Mouse (Mus musculus) mesoderm, embryonic 11.5 days (tissue): ENCODE measurements around the gene Fam222b.
A peak's percentile ranks its signal among the peaks of the same experiment; 100 is the strongest.
"Not testable (repeated sequence)": the region's sequence is repeated elsewhere in the genome, so short reads cannot be mapped to it uniquely, and the experiment has no call there.

Experiments used
- DNase-seq: peaks from one replicate; pipeline ENCODE4 v3.0.0-alpha.2; 2012; ENCODE audit warnings: low read depth, low spot score

Gene Fam222b

DNA sequence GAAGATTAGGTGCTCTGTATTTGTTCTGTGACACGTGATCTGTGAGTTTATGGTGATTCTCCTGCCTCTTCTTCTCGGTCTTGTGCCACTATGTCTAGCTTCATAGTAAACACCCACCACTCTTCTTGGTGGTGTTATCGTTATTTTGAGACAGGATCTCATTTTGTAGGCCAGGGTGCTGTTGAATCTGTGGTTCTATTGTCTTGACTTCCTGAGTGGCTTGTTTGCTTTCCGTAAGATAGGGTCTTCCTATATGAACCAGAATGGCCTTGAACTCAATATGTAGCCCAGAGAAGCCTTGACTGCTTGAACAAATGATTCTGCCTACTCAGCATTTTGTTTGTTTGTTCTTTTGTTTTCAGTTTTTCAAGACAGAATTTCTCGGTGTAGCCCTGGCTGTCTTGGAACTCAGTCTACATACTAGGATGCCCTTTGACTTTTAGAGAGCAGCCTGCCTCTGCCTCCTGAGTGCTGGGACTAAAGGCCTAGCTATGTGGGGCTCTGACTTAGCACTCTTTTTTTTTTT is 6.6 kb upstream of the Fam222b start:
- no peak for DNase-seq

- no peak for DNase-seq
Observed at GRCm38 (mm10) chr11:78094137-78094503, 340 bp upstream of the Fam222b start.

DNA sequence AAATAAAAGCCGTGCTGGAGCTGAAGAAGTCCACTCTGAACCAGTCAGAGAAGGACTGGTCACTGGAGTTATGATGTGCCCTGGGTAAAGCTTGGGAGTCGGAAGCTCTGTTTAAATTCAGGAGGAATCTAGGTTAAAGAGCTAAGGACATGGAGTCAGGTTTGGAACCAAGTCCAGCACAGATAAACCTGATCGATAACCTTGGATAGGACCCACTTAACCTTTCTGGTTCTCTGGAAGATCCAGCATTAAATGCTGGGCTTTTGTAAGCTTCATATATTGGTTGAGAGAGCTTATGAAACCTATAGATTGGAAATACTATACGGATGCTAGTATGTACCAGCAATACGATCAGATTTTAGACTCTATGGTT is 670 bp downstream of the Fam222b start:
- DNase-seq, result no peak

- no peak for DNase-seq
Observed at GRCm38 (mm10) chr11:78097077-78097476, 2.6 kb downstream of the Fam222b start.

DNA sequence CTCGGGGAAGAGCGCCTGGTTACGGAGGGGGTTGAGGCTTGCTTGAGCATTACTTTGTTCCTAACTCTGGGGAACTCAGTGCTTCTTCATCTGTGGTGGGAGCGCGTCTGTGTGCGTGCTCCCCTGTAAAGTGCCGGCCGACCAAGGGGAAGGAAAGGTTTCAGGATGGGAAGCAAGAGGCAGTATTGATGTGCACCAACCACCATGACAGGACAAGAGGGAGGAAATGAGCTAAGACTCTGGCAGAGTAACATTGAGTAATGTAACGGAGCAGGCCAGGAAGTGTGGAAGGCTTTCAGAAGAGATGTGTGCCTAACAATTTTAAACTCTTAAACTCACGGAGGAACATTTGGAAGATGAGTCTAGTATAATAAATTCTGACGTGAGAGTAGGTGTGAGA is 6.3 kb downstream of the Fam222b start:
- no peak for DNase-seq

GRCm38 (mm10) chr11:78102142-78102541 is 7.7 kb downstream of the Fam222b start:
- no peak for DNase-seq

DNA sequence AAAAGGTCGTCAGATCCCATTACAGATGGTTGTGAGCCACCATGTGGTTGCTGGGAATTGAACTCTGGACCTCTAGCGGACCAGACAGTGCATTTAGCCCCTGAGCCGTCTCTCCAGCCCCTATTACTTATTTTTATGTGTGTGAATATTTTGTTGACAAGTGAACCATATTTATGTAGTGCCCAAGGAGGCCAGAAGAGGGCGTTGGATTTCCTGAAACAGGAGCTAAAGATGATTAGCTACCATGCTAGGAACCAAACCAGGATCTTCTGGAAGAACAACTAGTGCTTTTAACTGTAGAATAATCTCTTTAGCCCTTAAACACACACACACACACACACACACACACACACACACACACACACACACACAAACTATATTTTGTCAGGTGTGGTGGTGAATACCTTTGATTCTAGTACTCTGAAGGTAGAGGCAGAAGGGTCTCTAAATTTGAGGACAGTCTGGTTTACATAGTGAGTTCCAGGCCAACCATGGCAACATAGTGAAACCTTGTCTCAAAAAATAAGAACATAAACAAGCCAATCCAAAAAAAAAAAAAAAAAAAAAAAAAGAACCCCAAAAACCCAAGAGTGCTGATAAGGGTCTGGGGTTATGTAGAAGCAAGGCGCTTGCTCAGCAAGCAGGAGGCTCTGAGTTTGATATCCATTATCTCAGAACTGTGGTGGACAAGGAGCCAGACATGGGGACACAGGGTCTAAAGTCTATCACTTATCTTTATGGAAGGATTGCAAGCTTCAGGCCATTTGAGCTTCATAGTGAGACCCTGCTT is 8.7 kb downstream of the Fam222b start:
- no peak for DNase-seq

GRCm38 (mm10) chr11:78104501-78104900 is 10.0 kb downstream of the Fam222b start:
- DNase-seq, result no peak

DNA sequence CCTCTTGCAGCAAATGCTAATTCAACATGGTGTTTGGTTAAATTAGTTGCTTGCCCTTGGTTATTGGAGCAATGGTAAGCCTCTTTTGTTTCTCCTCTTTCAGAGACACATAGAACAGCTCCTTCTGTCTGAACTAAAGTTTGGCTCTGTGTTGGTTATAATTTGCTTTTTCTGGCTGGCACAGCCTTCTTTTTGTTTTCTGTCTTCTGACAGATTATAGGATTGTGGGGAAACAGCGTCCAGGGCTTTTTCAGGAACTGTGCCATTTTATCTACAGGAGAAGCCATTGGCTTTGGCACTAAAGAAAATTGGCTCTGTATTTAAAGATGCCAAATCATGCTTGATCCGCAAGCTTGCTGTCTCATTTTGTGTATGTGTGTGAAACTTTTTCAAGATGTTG is 19.2 kb downstream of the Fam222b start:
- no peak for DNase-seq

DNA sequence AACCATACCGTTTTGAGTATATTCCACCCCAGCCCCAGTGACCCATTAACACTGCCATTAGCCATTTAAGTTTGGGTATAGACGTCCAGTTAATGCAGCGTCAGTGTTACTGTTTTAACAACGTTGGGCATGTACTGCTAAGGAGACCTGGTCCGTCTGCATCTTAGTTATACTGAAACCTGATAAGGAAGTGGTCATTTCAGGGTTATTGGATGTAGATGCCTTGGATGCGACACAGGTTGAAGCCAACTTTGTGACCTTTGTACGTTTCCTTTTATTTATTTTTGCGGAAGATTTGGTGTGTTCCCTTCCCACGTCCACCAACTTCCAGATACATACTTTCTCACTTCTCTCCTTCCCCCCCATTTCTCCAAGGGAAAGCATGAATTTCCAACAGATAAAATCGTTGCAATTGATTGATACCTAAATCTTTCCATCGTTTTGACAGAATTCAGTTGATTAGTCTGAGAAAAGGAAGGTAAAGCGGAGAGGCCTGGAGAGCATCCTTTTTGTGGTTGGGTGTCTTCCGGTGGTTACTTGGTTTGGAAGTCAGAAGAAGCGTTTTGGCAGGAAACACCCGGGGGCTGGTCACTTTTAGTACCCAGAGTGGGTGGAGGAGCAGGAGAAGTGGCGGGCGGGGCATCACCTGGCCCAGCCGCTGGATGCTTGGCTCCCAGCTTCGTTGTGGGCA is 20.4 kb downstream of the Fam222b start:
- peak; percentile 6 for DNase-seq

DNA sequence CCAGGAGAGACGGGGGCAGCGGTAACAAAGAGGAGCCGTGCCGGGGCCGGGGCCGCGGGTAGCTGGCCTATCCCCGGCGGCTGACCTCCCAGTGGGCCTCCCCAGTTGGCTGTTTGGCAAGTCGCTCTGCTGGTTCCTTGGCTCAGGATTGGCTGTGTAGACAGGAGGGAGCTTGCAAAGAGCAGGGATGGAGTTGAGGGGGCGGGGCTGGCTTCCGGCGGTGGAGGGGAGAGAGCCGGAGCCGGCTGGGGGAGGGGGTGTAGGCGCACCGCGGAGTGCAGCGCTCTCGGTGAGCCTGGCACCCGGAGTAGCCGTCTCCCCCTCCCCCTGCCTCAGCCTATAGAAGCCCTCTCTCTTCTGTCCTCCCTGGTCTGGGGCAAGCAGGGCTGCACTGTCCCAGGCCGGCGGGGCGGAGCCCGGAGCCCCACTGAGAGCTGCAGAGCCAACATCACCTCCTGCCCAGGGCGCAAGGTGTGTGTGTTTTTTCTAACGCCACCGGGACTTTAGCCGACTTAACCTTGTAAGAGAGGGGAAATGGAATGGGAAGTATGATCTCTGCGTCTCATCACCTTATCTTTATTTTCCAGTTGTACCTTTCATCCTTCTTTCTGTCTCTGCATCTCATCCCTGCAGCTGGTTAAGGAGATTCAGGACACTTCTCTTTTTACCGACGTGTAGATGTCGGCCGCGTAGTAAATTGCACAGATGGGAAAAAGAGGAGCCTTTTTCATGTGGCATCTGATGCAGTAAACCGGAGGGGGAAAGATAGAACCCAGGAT is 21.1 kb downstream of the Fam222b start:
- peak; percentile 97 for DNase-seq

DNA sequence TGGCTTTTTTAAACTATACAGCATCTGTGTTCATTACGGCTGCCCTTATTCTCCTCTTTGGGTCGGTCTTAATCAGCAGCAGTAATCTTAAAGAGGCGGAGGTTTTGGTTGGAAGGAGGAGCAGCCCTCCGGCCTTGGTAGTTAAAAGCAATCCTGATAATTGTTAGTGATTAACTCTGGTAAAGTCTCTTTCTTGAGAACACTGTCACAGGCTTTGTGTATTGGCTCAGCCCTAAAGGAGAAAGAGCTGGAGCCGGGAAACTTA is 21.6 kb downstream of the Fam222b start:
- no peak for DNase-seq

- no peak for DNase-seq
Observed at GRCm38 (mm10) chr11:78118467-78118866, 24.0 kb downstream of the Fam222b start.

GRCm38 (mm10) chr11:78119898-78120297 is 25.4 kb downstream of the Fam222b start:
- DNase-seq, result no peak

- peak; percentile 24 for DNase-seq
Observed at GRCm38 (mm10) chr11:78121176-78121575, 26.7 kb downstream of the Fam222b start.

GRCm38 (mm10) chr11:78122815-78123214 is 28.4 kb downstream of the Fam222b start:
- DNase-seq, result no peak

GRCm38 (mm10) chr11:78123782-78124181 is 29.3 kb downstream of the Fam222b start:
- no peak for DNase-seq

- DNase-seq, result no peak
Observed at GRCm38 (mm10) chr11:78125691-78126090, 31.2 kb downstream of the Fam222b start.

DNA sequence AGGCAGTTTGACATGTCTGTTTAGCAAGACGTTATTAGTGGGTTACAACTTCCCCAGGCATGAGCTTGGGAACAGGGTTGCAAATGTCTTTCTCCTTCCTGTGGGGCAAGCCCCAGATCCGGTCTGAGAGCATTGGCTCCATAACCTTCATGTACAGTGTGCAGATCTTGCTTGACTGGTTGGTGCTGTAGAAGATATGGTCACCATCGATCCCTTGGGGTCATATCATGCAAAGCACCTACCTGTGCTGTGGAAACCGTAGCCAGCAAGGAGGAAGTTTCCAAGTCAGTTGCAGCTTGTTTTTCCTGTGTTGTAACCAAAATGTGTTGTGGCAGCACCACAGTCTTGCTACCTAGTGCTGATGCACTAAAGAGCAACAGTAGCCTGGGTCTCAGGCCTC is 32.3 kb downstream of the Fam222b start:
- DNase-seq, result no peak

- no peak for DNase-seq
Observed at GRCm38 (mm10) chr11:78129458-78129857, 35.0 kb downstream of the Fam222b start.

DNA sequence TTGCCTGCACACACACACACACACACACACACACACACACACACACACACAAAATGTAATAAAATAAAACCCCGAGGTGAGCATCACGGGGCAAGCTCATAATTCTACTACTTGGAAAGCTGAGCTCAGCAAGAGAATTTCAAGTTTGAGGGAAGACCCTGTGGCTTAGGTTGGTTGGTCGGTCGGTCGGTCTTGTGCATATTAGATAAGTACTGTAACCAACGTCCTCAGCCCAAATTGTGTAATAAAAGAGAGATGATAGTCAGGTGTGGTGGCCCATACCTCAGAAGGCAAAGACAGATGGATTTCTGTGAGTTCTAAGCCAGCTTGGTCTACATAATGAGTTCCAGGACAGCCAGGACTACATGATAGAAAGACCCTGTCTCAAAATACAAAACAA is 39.5 kb downstream of the Fam222b start:
- DNase-seq, result no peak

GRCm38 (mm10) chr11:78134344-78134743 is 39.9 kb downstream of the Fam222b start:
- no peak for DNase-seq

DNA sequence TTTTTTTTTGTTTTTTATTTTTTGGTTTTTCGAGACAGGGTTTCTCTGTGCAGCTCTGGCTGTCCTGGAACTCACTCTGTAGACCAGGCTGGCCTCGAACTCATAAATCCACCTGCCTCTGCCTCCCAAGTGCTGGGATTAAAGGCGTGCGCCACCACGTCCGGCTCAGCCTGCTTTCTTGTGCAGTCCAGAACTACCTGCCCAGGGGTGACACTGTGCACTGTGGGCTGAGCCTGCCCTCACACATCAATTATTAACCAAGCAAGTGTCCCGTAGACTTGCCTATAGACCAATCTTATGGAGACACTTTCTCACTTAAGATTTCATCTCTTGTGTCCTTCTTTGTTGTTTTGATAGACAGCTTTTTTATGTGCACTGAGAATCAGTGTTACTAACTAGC is 40.9 kb downstream of the Fam222b start:
- DNase-seq, result not testable (repeated sequence)
